Mouse (Mus musculus) heart, embryonic 11.5 days (tissue): ENCODE measurements around the gene Fam227b. TPM values are rescaled to one million over a fixed set of nuclear protein-coding genes. Genes with fewer than 3 reads are reported as not detected.

Source experiments
- ATAC-seq: fragments of 200-750 bp; cut with Nextera tagmentation; replicated peaks from 2 replicates; pipeline ENCODE4 v1.8.0; 2017; ENCODE audit warnings: moderate library complexity; ENCODE audit not compliant: insufficient number of reproducible peaks, low FRiP score, low TSS enrichment
- H3K27ac ChIP-seq: fragments of 300-500 bp; sonication (generic); 2 replicates; pipeline ENCODE4 v1.5.1; 2014; ENCODE audit warnings: mild to moderate bottlenecking, low read depth, low read length
- H3K27me3 ChIP-seq: fragments of 300-500 bp; sonication (generic); 2 replicates; pipeline ENCODE4 v1.6.1; 2014; ENCODE audit warnings: mild to moderate bottlenecking, low read length, mixed read lengths; ENCODE audit not compliant: control insufficient read depth, insufficient read depth
- H3K36me3 ChIP-seq: fragments of 300-500 bp; sonication (generic); 2 replicates; pipeline ENCODE4 v1.6.1; 2014; ENCODE audit warnings: mild to moderate bottlenecking, low read length, moderate library complexity, mixed read lengths; ENCODE audit not compliant: control insufficient read depth, insufficient read depth
- H3K4me1 ChIP-seq: fragments of 300-500 bp; sonication (generic); 2 replicates; pipeline ENCODE4 v1.6.1; 2014; ENCODE audit warnings: low read length; ENCODE audit not compliant: control insufficient read depth, insufficient read depth
- H3K4me2 ChIP-seq: fragments of 300-500 bp; sonication (generic); 2 replicates; pipeline ENCODE4 v1.6.1; 2014; ENCODE audit warnings: mild to moderate bottlenecking, moderate library complexity
- H3K4me3 ChIP-seq: fragments of 300-500 bp; sonication (generic); 2 replicates; pipeline ENCODE4 v1.5.1; 2014; ENCODE audit warnings: low read depth, low read length
- H3K9ac ChIP-seq: fragments of 300-500 bp; sonication (generic); 2 replicates; pipeline ENCODE4 v1.6.1; 2014; ENCODE audit warnings: mild to moderate bottlenecking, low read depth, low read length, moderate library complexity
- H3K9me3 ChIP-seq: fragments of 300-500 bp; sonication (generic); replicated peaks from 2 replicates; pipeline ENCODE4 v1.6.1; 2016; ENCODE audit warnings: low read length; ENCODE audit not compliant: control insufficient read depth
- WGBS: fragments of 180-500 bp; shearing (Covaris S2); extraction: QIAGEN DNeasy Blood & Tissue Kit; methylation state at CpG from one replicate; pipeline ENCODE4 v1.1.7; 2014; ENCODE audit not compliant: insufficient replicate concordance; 5-methylcytosine and 5-hydroxymethylcytosine counted together
- polyA plus RNA-seq: library from polyadenylated mRNA; unstranded; fragments of >200 nt; fragmentation: Nextera tagmentation; extraction: Ambion mirVana; gene quantifications from 2 replicates; pipeline ENCODE4 v1.2.1, GENCODE M21; 2014

Gene Fam227b
- polyA plus RNA-seq, 1 experiment from 2014 or later, result 0.10 TPM

DNA sequence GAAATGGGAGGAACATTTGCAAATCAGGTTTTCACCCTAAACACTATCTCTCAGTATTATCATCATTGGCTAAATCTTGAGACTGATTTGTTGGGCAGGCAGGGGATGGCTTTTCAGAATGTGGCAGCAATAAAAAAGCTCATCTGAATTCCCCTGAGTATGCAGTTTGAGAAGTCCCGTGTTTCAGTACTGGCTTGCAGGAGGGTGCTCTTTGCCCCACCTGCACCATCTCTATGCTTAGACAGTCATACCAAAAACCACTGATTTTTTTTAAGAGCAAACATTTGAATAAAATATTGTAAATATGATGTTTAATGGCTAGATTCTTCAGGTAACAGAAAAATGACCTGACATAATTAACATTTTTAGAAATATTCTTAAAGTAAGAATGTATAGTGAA, 82.1 kb downstream of the Fam227b start:
- ATAC-seq, result no peak
- Histone ChIP-seq H3K27me3 (no peaks in the 10 kb centered on the region), H3K4me1 (peaks cover 6% of the 10 kb centered on the region; the same call in 1 of the 2 replicates), H3K4me2 (no peak overlapping the region), H3K9me3 (no peaks in the 10 kb centered on the region), H3K36me3 (no peaks in the 10 kb centered on the region), H3K4me3 (no peak overlapping the region), H3K9ac (no peak overlapping the region), H3K27ac (no peak overlapping the region)
- WGBS, result 73% methylated on average over 1 of the region's 1 CpGs

DNA sequence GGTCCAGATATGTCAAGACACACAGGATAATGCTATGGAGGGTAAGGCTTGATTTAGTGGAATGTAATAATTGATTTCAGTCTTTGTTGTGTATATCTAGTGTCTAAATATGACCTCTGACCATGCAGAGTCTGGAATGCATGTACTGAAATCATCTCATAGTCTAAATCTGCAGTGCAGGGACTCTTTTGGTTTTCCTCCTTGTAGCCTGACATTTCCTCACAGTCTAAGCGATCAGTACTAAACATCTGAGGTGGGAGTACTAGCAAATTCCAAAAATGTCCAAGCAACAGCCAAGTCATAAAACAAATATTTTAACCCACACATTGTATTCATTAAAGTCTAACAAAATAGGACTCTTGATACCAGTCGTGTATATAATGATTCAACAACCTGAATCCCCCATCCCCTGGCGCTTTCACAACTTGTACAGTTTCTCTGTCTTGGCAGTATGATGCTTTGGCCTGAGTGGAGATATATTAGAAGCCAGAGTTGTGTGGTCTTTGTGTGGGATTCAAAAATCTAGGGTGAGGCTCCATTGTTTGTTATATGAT, 86.4 kb downstream of the Fam227b start:
- H3K9ac ChIP-seq, result no peak overlapping the region
- peaks cover 12% of the 10 kb centered on the region for H3K4me1 ChIP-seq
- H3K4me2 ChIP-seq, result no peak overlapping the region
- 87% methylated on average over 3 of the region's 3 CpGs for WGBS
- H3K27ac ChIP-seq, result peak overlapping the region; percentile 75; the same call in 1 of the 2 replicates
- H3K4me3 ChIP-seq, result no peak overlapping the region
- H3K9me3 ChIP-seq, result no peaks in the 10 kb centered on the region
- H3K27me3 ChIP-seq, result no peaks in the 10 kb centered on the region
- ATAC-seq, result no peak
- no peaks in the 10 kb centered on the region for H3K36me3 ChIP-seq

DNA sequence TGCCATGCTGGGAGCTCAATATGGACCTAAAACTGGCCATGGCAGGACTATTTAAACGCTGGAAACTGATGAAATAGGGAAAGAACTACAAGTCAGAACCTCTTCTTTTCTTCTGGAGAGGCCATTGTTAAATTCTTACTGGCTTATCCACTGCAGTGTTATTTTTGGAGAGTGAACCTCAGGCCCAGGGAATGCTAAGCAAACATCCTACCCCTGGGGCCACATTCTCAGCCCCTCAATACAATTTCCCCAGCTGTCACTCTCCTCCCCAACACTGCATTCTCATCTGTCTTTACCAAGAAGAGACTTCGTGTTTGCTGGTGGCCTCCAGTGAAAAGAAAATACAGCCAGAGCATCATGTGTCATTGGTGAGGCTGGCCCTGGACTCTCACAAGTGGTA, 87.0 kb downstream of the Fam227b start:
- Histone ChIP-seq H3K36me3 (no peaks in the 10 kb centered on the region), H3K27ac (peak overlapping the region; percentile 75), H3K4me2 (no peak overlapping the region; the same call in 1 of the 2 replicates), H3K27me3 (no peaks in the 10 kb centered on the region), H3K4me1 (peaks cover 12% of the 10 kb centered on the region), H3K4me3 (no peak overlapping the region), H3K9me3 (no peaks in the 10 kb centered on the region), H3K9ac (no peak overlapping the region)
- 20% methylated on average over 2 of the region's 2 CpGs for WGBS
- no peak for ATAC-seq

DNA sequence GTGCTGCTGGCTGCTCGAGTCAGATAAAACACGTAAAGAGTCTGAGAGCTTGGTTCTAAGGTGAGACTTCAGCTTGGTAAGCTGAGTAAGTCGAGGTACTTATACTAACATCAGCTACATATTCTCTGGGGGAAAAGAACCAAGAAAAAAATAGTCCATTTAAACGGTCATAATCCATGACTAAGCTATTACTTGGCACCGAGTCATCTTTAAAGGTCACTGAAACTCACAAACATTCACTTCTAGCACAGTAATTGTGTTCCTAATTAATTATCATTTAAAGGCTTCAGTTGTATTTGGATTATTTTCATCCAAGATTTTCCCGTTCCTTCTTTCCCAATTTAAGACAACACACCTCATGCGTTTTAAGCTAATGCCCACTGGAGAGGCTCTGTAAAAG, 88.9 kb downstream of the Fam227b start:
- H3K4me2 ChIP-seq, result no peak overlapping the region
- no peaks in the 10 kb centered on the region for H3K9me3 ChIP-seq
- peaks cover 12% of the 10 kb centered on the region for H3K4me1 ChIP-seq
- H3K27ac ChIP-seq, result no peak overlapping the region
- H3K27me3 ChIP-seq, result no peaks in the 10 kb centered on the region
- WGBS, result 82% methylated on average over 7 of the region's 7 CpGs
- no peak overlapping the region for H3K4me3 ChIP-seq
- no peaks in the 10 kb centered on the region for H3K36me3 ChIP-seq
- H3K9ac ChIP-seq, result no peak overlapping the region
- ATAC-seq, result no peak

DNA sequence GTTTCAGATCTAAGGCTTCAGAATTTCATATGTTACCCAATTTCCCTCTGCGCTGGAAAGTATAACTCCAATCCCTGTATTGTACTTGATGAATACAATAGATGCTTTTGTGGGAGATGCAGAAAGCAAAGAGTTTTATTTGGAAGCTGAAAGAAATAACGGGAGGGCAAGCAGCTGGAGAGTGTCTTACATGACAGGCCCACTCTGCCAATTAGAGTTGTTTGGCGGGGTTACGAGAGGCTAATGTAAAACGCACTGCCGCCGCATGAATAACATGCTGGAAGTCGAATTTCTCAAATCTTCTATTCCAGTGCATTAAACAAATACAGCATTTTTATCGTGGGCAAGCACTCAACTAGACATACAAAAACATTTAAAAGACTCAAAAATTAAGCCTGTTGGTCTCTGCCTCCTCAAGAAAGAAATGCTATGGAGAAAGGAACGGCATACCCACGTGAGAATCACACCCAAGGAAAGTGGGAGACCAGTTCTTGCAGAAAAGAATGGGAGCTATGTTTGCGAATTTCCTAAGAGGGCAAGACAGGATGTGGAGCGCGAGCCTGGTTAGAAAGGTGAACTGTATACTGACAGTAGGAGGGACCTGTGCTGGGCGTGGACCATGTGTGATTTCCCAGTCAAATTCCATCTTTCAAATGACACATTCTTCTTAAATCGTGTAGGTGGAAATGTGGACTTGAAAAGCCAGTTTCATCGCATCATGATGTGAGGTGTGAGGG, 90.6 kb downstream of the Fam227b start:
- Histone ChIP-seq H3K9me3 (no peaks in the 10 kb centered on the region), H3K4me3 (no peak overlapping the region), H3K4me2 (no peak overlapping the region), H3K27me3 (no peaks in the 10 kb centered on the region), H3K27ac (no peak overlapping the region), H3K4me1 (peaks cover 12% of the 10 kb centered on the region), H3K9ac (no peak overlapping the region), H3K36me3 (no peaks in the 10 kb centered on the region)
- 73% methylated on average over 17 of the region's 17 CpGs for WGBS
- no peak for ATAC-seq

DNA sequence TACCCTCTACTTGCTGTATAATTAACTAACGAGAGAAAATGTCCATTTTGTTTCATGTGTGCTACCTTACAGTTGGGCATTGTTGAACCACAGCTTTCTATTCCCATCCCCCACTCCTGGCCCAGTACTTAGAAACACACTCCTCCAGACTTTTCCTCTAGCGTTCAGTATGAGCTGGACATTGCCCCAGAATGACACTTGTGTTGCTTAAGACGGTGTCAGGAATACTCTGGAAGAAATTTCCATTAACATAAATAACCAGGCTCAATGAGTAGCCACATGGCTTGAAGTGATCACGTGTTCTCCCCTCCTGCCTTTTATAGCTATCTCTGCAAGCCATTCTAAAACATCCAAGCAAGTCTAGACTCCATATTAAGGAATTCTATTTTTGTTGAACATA, 91.2 kb downstream of the Fam227b start:
- Histone ChIP-seq H3K4me1 (peaks cover 12% of the 10 kb centered on the region), H3K4me3 (no peak overlapping the region), H3K4me2 (no peak overlapping the region), H3K9me3 (no peaks in the 10 kb centered on the region), H3K36me3 (no peaks in the 10 kb centered on the region), H3K27ac (no peak overlapping the region), H3K27me3 (no peaks in the 10 kb centered on the region), H3K9ac (no peak overlapping the region)
- ATAC-seq, result no peak
- WGBS, result 58% methylated on average over 4 of the region's 4 CpGs

DNA sequence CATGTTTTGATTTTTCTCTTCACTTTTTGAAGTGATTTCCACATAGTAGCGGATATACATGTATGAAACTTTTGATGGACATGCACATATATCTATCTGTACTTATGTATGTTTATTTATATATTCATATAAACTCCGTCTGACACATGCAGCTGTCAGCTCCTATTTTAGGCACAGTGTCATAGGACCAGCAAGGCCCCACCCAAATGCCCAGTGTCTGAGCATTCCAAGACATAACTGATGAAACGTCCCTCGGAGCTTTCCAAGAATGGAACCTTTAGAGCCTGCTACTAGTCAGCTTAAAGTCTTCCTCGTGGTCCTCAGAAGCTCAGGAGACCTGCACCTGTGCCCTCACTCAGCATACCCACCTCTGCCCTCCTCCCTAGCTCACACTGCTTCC, 98.1 kb downstream of the Fam227b start:
- H3K9me3 ChIP-seq, result no peaks in the 10 kb centered on the region
- no peak overlapping the region; the same call in 1 of the 2 replicates for H3K9ac ChIP-seq
- ATAC-seq, result no peak; the same call in 1 of the 2 replicates
- H3K27ac ChIP-seq, result no peak overlapping the region
- H3K4me1 ChIP-seq, result peaks cover 7% of the 10 kb centered on the region
- no peaks in the 10 kb centered on the region for H3K27me3 ChIP-seq
- WGBS, result 47% methylated on average over 5 of the region's 5 CpGs
- no peak overlapping the region for H3K4me3 ChIP-seq
- H3K4me2 ChIP-seq, result no peak overlapping the region
- H3K36me3 ChIP-seq, result no peaks in the 10 kb centered on the region

DNA sequence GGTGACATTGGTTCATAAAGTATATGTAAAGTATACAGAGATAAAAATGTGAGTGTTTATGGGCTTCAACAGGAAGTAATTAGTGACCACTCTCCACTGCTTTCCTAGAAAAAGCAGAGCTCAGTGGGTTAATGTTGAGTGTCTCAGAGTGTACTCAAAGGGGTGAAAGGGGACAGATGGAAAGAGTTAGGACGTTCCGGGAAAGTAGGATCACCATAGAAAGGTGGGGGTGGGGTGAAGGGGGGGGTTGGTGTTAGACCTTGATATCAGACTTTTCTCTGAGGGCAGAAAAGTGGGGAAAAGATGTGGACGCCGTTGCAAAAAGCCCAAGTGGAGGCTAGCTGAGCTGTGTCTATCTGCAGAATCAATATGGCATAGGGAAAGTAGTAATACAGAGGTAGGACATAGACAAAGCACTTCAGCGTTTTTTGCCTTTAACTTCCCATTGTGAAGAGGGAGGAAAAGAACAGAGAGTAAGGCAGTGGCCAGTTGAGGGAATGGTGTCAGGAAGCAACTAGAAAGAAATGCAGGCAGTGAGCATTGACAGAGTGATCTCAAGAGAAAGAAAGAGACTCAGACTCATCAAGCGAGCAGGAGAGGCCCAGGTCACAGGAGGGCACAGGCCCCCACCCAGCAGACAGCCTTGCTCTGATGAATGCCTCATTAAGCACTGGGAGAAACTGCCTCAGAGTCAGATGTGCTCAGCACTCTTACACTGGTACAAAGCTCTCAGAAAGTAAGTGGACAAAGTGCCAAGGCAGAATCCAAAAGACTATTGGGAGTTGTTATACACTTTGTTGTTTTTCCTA, 98.9 kb downstream of the Fam227b start:
- ATAC-seq, result no peak
- Histone ChIP-seq H3K4me1 (peaks cover 7% of the 10 kb centered on the region), H3K9ac (no peak overlapping the region), H3K9me3 (no peaks in the 10 kb centered on the region), H3K36me3 (no peaks in the 10 kb centered on the region), H3K4me3 (no peak overlapping the region), H3K27ac (no peak overlapping the region), H3K27me3 (no peaks in the 10 kb centered on the region), H3K4me2 (no peak overlapping the region)
- WGBS, result 40% methylated on average over 6 of the region's 6 CpGs
